Mouse (Mus musculus) megakaryocyte progenitor cell, adult 5-6 weeks (primary cell): ENCODE measurements around the gene Ccdc130. TPM values are rescaled to one million over a fixed set of nuclear protein-coding genes. Genes with fewer than 3 reads are reported as not detected.

ENCODE experiments used
- total RNA-seq, 2 experiments: library from RNA; stranded (forward) in 1 of 2; stranded (reverse) in 1 of 2; fragments of 157-497, 149-512 nt in 1 of 2; fragments of 200-1000 nt in 1 of 2; gene quantifications; 2 replicates each; pipeline versions ENCODE4 v1.2.3 to v1.2.4; 2015 to 2017

The Ccdc130 gene
- total RNA-seq, 2 experiments from 2014 or later = 6.8 to 19.4 TPM

Other genes starting within 250 kb of the Ccdc130 start
- not detected in 2 replicates for gene Palm3, start 248.9 kb downstream of the Ccdc130 start, total RNA-seq (2015)
- gene Palm3, start 248.9 kb downstream of the Ccdc130 start, total RNA-seq (2017) = not detected in 2 replicates
- gene Il27ra, start 227.8 kb downstream of the Ccdc130 start, total RNA-seq (2015) = 0.85 and 1.9 TPM in 2 replicates
- 1.9 TPM in 2 replicates for gene Il27ra, start 227.8 kb downstream of the Ccdc130 start, total RNA-seq (2017)
- gene Rln3, start 225.4 kb downstream of the Ccdc130 start, total RNA-seq (2015) = not detected in 2 replicates
- not detected in 2 replicates for gene Rln3, start 225.4 kb downstream of the Ccdc130 start, total RNA-seq (2017)
- 1.9 and 2.0 TPM in 2 replicates for gene Gm10643, start 205.2 kb downstream of the Ccdc130 start, total RNA-seq (2015)
- gene Gm10643, start 205.2 kb downstream of the Ccdc130 start, total RNA-seq (2017) = 1.5 and 1.6 TPM in 2 replicates
- gene Rfx1, start 203.5 kb downstream of the Ccdc130 start, total RNA-seq (2015) = 7.9 and 9.5 TPM in 2 replicates
- gene Rfx1, start 203.5 kb downstream of the Ccdc130 start, total RNA-seq (2017) = 2.5 and 3.2 TPM in 2 replicates
- 13.2 and 14.3 TPM in 2 replicates for gene Dcaf15, start 165.6 kb downstream of the Ccdc130 start, total RNA-seq (2015)
- gene Dcaf15, start 165.6 kb downstream of the Ccdc130 start, total RNA-seq (2017) = 20.5 and 22.0 TPM in 2 replicates
- 0.05 TPM in 1 of 2 replicates, not detected in the other for gene Podnl1, start 144.4 kb downstream of the Ccdc130 start, total RNA-seq (2015)
- gene Podnl1, start 144.4 kb downstream of the Ccdc130 start, total RNA-seq (2017) = 0.54 TPM in 1 of 2 replicates, not detected in the other
- 7.3 and 8.0 TPM in 2 replicates for gene Cc2d1a, start 122.4 kb downstream of the Ccdc130 start, total RNA-seq (2015)
- 5.7 and 8.0 TPM in 2 replicates for gene Cc2d1a, start 122.4 kb downstream of the Ccdc130 start, total RNA-seq (2017)
- 0.17 and 0.32 TPM in 2 replicates for gene 4930432K21Rik, start 122.4 kb downstream of the Ccdc130 start, total RNA-seq (2015)
- 2.1 and 2.2 TPM in 2 replicates for gene 4930432K21Rik, start 122.4 kb downstream of the Ccdc130 start, total RNA-seq (2017)
- 0.54 and 1.7 TPM in 2 replicates for gene Nanos3, start 85.2 kb downstream of the Ccdc130 start, total RNA-seq (2015)
- gene Nanos3, start 85.2 kb downstream of the Ccdc130 start, total RNA-seq (2017) = 3.5 TPM in 1 of 2 replicates, not detected in the other
- 3.2 and 3.4 TPM in 2 replicates for gene Zswim4, start 33.3 kb downstream of the Ccdc130 start, total RNA-seq (2015)
- 4.2 and 5.0 TPM in 2 replicates for gene Zswim4, start 33.3 kb downstream of the Ccdc130 start, total RNA-seq (2017)
- 121 and 132 TPM in 2 replicates for gene D8Ertd738e, start 20.7 kb downstream of the Ccdc130 start, total RNA-seq (2015)
- gene D8Ertd738e, start 20.7 kb downstream of the Ccdc130 start, total RNA-seq (2017) = 63.4 and 107 TPM in 2 replicates
- gene Mri1, start 13.1 kb downstream of the Ccdc130 start, total RNA-seq (2015) = 34.3 and 39.1 TPM in 2 replicates
- gene Mri1, start 13.1 kb downstream of the Ccdc130 start, total RNA-seq (2017) = 13.8 and 17.4 TPM in 2 replicates
- gene Cacna1a, start 118.1 kb upstream of the Ccdc130 start, total RNA-seq (2015) = 1.8 and 3.3 TPM in 2 replicates
- 0.21 and 1.6 TPM in 2 replicates for gene Cacna1a, start 118.1 kb upstream of the Ccdc130 start, total RNA-seq (2017)